Mouse (Mus musculus) embryonic fibroblast, embryonic 13.5 days (primary cell): ENCODE measurements around the gene Elp6.

Experiments used
- CTCF ChIP-seq: IDR thresholded peaks from 2 replicates; pipeline ENCODE4 v1.5.1; 2011; ENCODE audit warnings: mild to moderate bottlenecking, control low read depth, low read length, moderate library complexity, borderline replicate concordance; ENCODE audit not compliant: insufficient read depth
- POLR2A ChIP-seq: IDR thresholded peaks from 2 replicates; pipeline ENCODE4 v1.6.1; 2011; ENCODE audit warnings: low read depth, mild to moderate bottlenecking, control low read depth, low read length, moderate library complexity

- TF ChIP-seq POLR2A (no peak), CTCF (no peak)
Observed at GRCm38 (mm10) chr9:110343805-110344204, 38.8 kb downstream of the Elp6 start.
